Mouse (Mus musculus): Measurements from ENCODE around the gene Spink8.
"Not testable (repeated sequence)": the region's sequence is repeated elsewhere in the genome, so short reads cannot be mapped to it uniquely, and the experiment has no call there.

The Spink8 gene

DNA sequence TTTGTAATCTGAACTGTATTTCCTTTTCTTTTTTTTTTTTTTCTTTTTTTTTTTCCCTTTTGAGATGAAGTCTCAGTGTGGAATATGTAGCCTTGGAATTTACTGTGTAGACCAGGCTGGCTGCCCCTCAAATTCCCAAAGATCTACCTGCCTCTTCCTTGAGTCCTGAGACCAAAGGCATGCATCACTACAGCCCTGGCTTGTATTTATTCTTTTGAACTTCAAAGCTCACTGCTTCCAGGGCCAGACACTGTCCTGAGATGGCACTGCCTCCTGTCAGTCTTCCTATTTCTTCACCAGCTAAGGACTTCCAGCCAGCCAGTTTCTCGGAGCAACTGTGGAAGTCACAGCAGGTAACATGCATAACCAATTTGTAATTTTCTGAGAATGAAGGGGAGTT lies at the start of gene Spink8:
Spink8 (plus strand) TSS at position 301 of the 400 bp plus-strand sequence.
- in situ Hi-C loops (cut with MboI, MseI) = no loop called here

DNA sequence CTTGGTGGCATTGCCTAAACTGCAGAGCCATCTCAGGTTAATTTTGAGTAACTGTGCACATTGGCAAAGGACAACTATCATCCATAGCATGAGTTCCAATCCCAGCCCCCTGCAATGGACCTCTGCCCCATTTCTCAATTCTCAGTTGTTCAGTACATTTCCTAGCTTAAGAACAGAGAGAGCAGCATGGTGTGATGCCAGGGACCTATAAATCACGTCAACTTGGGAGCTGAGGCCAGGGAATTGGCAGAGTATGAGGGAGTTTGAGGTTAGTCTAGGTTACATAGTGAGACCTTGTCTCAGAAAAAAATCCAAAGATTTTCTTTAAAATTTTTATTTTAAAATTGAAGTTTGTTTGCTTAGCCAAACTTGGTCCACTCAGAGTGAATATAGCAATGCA lies 45.2 kb upstream of the Spink8 start:
- in situ Hi-C loops (cut with MboI, MseI) = not testable (repeated sequence)

DNA sequence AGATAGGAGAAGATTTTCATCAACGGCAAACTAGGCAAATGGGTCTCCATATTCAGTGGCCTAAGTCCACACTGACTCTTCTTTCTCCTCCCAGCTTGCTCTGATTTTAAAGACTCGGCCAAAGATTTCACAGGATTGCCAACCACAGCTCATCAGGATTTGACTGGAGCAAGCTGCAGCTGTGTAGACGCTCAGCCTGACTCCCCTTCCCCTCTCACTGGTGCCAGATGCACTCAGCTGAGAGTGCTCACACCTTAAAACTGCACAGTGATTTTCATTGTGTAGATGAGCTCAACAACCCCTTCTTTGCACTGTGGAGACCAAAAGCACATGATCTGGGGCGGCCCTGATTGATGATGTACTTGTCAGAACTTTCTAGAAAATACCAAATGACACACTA lies 21.5 kb upstream of the Spink8 start, which contains the start of gene Fbxw27:
Fbxw27 (minus strand) TSS at position 101 of the 400 bp plus-strand sequence.
- in situ Hi-C loops (cut with MboI, MseI) = not testable (repeated sequence)

DNA sequence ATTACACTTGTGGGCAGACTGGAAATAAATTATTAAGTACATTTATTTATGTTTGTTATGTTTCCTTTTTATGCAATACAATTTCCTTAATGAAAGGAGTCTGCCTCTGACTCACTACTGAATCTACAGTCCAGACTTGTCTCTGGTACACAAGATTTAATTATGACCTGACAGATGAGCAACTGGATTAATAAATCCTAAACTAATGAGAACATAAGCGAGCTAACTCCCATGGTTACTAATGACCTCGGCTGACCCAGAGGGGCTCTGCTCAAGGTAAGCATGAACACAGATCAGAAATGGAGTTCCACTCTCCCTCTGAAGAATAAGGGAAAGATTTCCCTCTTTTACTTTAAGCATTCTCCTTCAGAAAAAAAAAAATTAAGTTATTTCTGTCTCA lies 16.9 kb upstream of the Spink8 start:
- in situ Hi-C loops (cut with MboI, MseI) = no loop called here

DNA sequence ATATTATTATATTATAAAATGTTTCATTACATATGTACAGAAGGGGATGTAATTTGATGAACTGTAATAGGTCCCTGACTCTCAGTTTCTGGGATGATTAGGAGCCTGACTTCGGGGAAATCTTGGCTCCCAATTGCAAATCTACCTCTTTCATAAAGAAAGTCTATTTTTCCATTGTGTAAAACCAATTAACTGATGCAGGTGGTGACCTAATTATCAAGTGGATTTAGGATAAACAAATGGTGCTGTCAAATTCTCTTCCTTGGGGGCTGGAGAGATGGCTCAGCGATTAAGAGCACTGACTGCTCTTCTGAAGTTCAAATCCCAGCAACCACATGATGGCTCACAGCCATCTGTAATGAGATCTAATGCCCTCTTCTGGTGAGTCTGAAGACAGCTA lies 16.3 kb upstream of the Spink8 start:
- in situ Hi-C loops (cut with MboI, MseI) = no loop called here

DNA sequence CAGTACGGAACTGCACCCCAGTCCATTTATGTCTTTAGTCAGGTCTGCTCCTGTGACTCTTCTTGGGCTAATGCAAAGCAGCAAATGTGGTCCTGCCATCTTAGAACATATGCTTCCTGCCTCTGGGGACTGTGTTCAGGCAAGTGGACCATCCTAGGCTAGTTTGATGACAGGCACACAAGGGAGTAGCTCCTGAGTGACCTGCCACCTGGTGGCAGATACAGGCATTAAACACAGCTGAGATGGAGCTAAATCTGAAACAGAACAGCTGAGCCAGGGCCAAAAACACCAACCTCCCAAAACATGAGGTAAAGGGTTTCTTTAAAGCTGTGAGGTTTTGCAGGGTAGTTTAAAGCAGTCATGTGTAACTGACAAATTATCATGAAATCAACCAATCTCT lies 14.0 kb upstream of the Spink8 start:
- in situ Hi-C loops (cut with MboI, MseI) = no loop called here

DNA sequence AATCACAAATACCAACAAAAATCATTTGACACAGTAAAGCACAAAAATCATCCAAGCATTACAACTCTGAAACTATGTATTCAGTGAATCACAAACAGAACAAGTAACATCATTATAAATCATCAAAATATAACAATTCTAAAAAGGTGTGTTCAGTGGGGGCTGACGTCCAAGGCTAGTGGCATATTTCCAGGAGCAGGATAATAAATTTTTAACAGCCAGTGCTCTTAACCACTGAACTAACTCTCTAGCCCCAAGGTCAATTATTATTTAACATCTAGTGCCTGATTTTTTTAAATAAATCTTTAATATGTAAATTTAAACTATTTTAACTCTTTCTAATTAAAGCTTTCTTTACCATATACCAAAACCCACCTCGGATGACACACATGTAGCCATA lies 6.5 kb upstream of the Spink8 start:
- in situ Hi-C loops (cut with MboI, MseI) = not testable (repeated sequence)

DNA sequence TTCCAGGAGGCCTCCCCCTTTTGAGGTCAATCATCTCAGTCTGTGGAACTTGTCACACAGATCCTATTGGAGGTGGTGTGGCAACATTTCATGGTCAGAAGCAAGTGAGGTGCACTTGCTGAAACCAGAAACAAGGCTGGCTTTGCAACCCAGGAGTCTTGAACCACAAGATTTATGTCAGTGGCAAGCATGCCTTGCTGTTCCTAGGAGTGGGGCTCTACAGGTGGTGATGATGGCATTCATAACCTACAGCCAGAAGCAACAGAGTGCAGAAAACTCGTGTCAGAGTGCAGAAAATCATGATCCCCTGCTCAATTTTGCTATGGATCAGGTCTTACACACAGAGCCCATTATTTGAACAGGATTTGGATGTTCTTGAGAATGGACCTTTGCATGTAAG lies 5.8 kb upstream of the Spink8 start:
- in situ Hi-C loops (cut with MboI, MseI) = no loop called here

DNA sequence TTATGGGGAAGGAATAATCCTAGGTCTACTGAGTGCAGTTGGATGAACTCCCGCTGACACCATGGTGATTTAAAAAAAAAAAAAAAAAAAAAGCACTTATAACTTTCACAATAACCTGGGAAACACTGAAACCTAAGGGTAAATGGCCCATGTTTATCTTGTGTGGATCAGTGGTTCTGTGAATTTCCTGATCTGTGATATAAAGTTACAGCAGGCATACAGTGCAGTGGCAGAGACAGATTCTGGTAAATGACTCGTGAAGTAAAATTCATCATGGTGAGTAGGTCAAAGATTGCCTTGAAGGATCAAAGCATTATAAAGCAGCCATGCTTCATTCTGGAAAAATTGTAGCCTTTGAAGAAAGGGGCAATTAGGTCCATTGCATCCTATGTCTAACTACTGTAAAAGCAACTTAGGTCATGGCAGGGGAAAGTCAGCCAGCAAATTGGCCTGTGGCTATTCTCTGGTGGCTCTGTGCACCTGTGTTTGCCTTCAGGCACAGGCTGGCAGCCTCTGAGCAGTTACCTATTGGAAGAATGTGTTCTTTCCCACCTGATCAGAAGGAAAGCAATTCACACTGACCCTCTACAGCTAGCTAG lies 5.3 kb upstream of the Spink8 start:
- in situ Hi-C loops (cut with MboI, MseI) = no loop called here

DNA sequence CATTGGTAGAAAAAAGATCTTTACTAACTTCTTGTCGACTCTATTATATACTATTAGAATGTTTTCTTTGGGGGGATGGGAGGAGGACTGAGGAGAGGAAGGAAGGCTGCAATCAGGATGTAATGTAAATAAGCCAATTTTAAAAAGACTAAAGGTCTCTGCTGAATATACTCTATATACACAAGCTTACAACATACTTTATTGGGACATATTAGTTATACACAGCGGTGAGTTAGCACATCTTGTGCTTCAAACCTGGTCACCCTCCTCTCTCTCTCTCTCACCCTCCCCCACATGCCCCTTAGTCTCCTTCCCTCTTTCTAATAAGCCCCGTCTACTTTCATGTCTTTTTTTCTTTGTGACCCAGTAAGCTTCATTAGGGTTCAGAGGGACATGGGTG lies 4.2 kb upstream of the Spink8 start:
- in situ Hi-C loops (cut with MboI, MseI) = no loop called here

DNA sequence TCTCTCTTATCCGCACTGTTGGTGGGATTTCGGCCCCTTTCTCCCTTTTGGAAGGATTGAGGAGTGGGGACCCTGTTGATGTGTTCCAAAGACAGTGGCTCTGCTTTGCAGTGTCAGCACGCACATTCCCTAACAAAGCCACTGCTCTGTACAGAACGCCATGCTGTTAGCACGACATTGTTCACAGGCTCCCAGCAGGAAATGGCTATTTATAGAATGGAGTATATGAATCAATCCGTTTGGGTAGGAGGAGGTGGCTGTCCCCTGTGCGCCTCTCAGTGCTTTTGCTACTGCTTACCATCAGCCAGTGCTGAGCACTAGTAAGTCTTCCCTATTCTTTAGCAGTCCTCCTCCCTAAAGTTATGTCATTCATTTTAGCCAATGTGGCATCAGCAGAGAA lies 1.3 kb downstream of the Spink8 start:
- in situ Hi-C loops (cut with MboI, MseI) = no loop called here

DNA sequence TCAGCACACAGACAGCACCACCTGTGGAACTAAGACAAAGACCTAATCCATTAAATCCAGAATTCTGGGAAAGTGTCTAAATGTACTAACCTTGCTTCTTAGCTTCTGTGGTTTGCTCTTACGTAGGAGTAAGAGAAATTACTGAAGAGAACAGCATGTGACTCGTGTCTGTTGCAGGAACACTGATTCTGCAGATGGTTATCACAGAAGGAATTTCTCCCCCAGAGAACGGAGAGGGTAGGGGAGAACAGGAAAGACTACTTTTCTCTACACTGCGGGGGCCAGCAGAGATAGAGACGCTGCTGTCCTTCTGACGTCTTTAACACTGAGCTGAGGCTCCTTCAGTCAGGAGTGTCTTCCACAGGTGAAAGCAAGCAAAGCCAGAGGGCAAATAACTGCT lies 4.3 kb downstream of the Spink8 start:
- in situ Hi-C loops (cut with MboI, MseI) = no loop called here

DNA sequence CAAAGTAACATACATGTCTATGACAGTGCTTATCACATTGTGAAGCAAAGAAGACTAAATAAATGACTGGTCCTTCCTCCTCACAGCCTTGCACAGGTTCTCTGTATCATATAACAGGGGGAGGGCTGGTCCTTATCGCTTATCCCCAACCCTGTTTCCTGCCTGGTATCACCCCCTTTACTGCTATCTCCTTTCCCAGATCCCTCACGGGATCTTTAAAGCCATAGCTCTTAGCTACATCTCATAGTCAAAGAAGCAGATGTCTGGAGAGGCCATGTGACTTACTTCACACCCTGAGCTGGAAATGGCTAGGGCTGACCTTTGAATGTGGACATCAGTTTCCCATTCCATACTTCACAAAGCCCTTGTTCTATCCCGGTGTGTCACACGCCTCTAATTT lies 13.7 kb downstream of the Spink8 start:
- in situ Hi-C loops (cut with MboI, MseI) = no loop called here

DNA sequence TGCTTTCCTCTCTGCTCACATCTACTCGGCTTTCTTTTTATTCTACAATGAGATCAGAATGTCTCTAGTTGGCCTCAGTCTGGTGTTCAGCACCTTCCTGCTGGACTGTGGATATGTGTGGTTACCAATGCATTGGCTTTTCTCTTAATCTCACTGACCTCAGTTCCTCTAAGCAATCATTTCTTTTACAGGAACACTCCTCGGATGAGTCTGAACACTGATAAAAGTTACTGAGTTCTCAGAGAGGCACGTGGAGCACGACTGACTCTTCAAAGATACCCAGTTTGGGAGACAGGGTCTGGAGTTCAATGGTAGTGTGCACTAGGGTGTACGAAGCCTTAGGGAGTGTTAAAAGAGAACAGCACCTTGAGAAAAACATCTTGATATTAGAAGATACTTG lies 14.1 kb downstream of the Spink8 start:
- in situ Hi-C loops (cut with MboI, MseI) = no loop called here

DNA sequence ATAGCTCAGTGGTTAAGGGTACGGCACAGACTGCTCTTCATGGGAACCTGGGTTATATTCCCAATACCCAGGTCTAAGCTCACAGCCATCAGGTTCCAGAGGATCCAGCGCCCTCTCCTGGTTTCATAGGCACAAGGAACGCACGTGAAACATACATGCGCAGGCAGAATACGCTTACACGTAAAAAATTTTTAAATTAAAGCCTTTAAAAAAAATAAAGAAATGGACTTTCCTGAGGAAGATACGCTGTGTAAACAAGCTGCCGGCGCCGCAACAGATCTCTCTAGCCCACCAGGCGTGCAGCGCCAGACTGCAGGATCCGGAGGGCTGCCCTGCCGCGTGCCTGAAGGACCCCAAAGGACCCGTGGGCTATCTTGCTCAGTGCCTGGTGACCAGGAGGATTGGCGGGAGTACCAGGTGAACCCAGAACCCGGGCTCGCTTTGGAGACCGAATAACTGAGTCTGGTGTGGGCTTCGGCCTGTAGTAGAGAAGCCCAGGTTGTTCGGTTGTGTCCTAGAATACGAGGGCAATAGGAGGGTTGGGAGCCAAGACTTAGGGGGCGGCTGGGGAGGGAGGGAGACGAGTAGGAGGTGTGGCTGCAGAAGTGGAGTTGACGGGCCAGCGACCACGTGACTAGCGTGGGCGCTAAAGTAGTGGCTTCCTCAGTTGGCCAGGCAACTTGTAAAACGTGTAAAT lies 20.5 kb downstream of the Spink8 start, which contains the start of gene Nme6:
Nme6 (plus strand) TSS at position 359 of the 697 bp plus-strand sequence.
- in situ Hi-C loops (cut with MboI, MseI) = no loop called here

DNA sequence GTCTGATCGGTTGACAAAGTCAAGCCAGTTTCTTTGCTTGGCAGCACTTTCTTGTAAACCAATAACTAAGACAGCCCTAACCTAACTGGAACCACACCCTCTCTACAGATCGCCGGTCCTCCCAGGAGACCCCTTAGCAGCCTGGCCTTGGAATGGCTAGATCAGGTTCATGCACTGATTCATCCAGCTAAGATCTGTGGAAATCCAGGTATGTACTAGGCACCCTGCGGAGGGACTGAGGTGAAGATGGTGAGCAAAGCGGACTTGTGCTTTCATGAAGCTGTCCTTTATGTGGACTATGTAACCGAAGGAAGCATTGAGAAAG lies 21.0 kb downstream of the Spink8 start:
- in situ Hi-C loops (cut with MboI, MseI) = no loop called here

DNA sequence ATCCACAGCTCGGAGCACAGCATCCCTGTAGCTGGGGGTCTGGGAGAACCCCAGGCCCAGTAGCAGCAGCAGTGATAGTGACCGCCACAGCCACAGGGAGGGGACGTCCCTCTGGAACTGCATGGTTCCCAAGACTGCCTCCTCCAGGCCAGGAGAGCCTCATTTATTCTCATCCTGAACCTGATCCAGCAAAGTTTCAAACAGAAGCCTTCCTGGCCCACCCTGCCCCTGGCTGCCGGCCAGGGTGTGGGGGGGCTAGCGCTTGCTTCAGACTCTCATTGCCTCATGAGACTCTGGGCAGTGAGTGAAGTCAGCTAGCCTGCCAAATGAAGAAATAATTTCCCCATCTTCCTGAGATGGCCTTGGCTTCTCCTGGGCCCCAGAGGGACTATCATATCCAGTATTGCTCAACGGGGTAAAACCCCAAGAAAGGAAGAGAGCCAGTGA lies 37.3 kb downstream of the Spink8 start, which contains the start of gene Camp:
Camp (minus strand) TSS at position 306 of the 447 bp plus-strand sequence.
- in situ Hi-C loops (cut with MboI, MseI) = no loop called here

DNA sequence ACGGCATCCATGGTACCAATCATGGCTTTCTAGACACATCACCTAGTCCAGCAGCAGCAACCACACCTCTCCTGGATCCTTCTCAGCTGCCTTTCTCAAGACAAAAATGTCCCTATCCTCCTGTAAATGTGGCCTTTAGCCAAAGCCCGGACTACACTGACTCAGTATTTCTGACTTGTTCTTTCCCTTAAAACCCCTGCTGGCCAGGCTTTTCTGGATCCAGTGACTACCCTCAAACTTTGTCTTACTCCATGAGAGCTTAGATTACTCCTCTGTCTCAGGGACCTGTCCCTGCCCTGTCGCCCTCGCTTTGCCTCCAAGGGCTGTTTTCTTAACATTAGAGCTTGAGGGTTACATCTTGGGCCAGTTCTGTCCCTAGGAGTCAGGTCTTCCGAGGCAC lies 38.0 kb downstream of the Spink8 start:
- in situ Hi-C loops (cut with MboI, MseI) = no loop called here

DNA sequence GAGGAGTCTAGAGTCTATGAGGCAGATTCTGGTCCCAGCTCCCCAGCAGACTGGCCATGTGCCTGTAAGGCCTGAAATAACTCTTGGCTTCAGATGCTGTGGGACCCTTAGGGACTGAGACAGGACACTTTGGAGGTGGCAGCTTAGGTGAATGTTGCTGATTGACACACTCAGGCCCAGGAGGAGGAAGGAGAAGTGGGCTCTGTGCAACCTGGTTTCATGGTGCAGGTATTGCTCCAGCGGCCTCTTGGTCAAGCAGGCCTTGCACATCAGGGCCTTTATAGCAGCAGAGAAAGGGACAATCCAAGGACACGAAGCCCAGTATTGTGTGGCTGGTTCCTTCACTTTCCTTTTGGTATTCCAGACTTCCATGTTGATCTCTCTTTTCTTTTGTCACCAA lies 42.3 kb downstream of the Spink8 start:
- in situ Hi-C loops (cut with MboI, MseI) = no loop called here

DNA sequence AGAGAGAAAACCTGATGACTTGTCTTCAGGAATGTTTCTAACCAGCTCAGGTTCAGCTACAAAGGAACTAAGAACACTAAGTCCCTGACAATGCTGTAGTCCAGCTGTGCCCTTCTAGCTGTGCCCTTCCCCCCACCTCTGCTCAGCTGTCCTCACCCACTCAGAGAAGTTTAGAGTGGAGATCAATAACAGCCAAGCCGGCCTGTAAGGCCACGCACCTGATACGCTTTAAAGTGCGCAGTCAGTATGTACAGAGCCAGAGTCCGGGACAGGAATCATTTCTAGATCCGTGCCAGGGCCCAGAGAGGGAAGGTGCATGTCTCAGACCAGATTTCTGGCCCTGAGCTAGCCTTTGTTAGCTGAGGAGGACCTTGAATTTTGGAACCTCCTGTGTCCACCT lies 43.9 kb downstream of the Spink8 start:
- in situ Hi-C loops (cut with MboI, MseI) = no loop called here

DNA sequence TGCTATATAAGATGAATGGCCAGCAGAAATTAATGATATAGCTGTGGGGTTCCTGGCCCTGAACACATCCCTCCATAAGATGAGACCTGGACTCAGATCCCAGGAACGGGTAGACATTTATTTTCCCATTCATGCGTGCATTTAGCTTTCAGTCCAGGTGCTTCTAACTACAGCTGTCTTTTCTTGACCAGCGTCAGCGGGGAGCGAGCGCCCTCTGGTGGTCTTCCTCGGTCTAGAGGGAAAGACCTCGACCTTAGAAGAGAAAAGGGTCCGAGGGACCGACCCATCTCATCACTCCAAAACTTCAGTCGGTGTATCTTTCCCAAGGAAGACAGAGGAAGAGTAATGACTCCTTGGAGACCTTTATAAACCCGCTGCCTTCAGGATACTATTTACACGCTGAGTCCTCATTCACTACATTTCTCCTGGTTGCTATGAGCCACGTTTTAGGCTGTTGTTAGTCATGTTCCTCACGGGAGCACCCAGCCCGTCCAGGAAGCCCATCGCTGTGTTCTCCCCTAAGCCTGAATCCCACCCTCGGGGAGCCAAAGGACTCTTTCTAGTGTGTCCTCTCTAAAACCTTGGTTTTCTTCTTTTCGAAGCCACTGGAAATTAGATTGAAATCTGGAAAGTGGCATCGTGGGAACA lies 50.4 kb downstream of the Spink8 start:
- in situ Hi-C loops (cut with MboI, MseI) = no loop called here

DNA sequence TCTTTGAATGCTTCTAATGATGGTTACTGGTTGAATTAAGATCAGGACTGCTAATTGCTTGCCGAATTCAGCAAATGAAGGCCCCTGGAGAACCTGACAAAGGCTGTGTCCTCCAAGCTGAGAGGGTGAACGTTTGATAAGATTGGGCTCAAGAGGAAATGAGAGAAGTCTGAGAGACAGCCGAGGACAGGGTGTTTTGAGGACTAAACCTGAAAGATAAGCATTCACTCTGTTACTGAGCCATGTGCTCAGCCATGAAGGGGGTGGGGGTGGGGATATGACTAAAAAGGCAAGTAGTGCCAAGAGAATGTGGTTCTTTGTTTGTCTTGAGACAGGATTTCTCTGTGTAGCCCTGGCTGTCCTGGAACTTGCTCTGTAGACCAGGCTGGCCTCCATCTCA lies 51.0 kb downstream of the Spink8 start:
- in situ Hi-C loops (cut with MboI, MseI) = no loop called here

DNA sequence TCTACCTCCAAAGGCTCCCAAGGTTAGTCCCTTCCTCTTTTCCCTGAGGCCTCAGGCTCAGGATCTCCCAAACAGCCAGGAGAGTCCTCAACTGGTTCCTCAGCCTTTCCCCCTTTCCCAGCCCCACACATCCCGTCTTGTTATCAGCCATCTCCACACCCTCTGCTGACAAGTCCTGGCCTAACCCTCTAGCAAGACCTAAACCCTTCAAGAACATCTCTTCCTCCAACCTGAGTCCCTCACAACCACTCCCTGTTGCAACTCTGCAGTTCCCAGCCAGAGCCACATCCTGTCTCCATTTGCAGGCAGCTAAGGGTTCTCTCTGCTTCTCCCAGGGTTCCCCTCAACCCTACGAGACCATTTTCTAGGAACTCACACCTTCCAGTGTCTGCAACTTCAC lies 54.1 kb downstream of the Spink8 start:
- in situ Hi-C loops (cut with MboI, MseI) = no loop called here
